Comparison of ENCODE assay signal across 16 mouse cellular contexts in genomic region chr8:115407535-115407934, GRCm38 (mm10).
"Had no signal": no experiment of that assay in that cellular context is flagged by ENCODE, and none has a peak within 500 bp of the region (broad histone marks: within the 10 kb centered on the region; RNA-seq: fewer than 3 reads in every experiment).

No protein-coding gene starts in this region.

- DNase-seq: forebrain, postnatal 0 days; gastrocnemius, postnatal 14 days; gastrocnemius, postnatal 36 days; heart, adult 18-20 months; heart, postnatal 10 days; heart, postnatal 4 days; kidney, adult 11 months; kidney, adult 2 months; kidney, adult 9 months; kidney, postnatal 14 days; kidney, postnatal 36 days; layer of hippocampus, adult 9-11 months; layer of hippocampus, postnatal 36 days; left cerebral cortex, postnatal 4 days had no signal

- ATAC-seq: forebrain, postnatal 0 days; hindbrain, postnatal 0 days; intestine, embryonic 16.5 days had no signal
